Mouse (Mus musculus): Measurements from ENCODE around the gene Stac2. TPM values are rescaled to one million over a fixed set of nuclear protein-coding genes. Genes with fewer than 3 reads are reported as not detected.
A peak's percentile ranks its signal among the peaks of the same experiment; 100 is the strongest.

Gene Stac2
- polyA plus RNA-seq, 1 experiment from 2014 or later, result 1.5 TPM

DNA sequence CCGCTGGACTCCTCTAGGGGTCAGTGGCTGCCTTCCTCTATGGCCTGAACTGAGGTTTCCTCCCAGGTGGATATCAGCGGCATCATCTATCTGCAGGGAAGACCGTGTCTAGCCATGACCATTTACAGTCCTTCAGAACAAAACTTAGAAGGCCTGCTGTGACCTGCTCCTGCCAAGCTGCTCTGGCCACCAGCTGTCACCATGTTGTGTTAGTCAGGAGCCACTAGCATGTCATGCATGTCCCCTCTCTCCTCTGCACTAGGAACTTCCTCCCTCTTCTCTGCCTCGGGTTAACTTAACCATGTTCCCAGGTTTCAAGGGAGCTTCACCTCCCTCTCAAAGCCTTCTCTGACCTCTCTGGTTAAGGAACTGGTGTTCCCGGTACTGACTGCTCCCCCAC, 53.5 kb downstream of the Stac2 start:
- Histone ChIP-seq H3K4me1 (replicated peaks) (peaks cover 56% of the 10 kb centered on the region), H3K27ac (no peak overlapping the region), H3K9me3 (no peaks in the 10 kb centered on the region), H3K36me3 (peaks cover 9% of the 10 kb centered on the region), H3K4me3 (no peak overlapping the region), H3K27me3 (ENCODE audit: insufficient read depth, poor library complexity, severe bottlenecking) (peaks cover 65% of the 10 kb centered on the region)
- WGBS, result 64% methylated on average over 5 of the region's 5 CpGs
- DNase-seq (ENCODE audit: low spot score), result no peak

DNA sequence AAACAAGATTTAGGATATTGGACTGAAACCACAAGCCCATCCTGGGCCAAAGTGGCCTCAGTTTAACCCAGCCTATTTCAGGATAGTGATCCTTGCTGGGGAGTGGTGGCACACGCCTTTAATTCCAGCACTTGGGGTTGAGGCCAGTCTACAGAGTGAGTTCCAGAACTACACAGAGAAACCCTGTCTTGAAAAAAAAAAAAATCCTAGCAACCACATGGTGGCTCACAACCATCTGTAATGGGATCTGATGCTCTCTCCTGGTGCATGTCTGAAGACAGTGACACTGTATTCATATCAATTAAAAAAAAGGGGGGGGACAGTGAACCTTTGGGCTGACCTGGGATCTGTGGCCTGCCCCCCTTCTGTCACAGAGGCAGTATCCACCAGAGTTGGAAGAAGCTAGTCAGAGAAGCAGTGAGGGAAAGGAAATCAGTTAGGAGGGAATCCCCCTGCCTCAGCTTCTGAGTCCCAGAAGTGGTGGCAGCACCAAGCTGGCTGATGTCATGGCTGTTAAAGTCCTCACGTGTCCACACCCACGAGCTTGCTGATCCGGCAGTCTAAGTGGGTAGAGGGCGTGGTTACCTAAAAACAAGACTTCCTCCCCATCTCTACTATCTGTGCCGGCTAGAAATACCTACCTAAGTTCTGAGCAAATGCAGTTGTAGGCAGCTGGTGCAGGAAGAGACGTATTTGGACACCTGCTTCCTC, 54.2 kb downstream of the Stac2 start:
- DNase-seq (ENCODE audit: low spot score), result no peak
- H3K9me3 ChIP-seq, result no peaks in the 10 kb centered on the region
- peaks cover 2% of the 10 kb centered on the region; the same call in 1 of the 2 replicates for H3K36me3 ChIP-seq
- no peak overlapping the region for H3K4me3 ChIP-seq
- H3K4me1 ChIP-seq (replicated peaks), result peaks cover 63% of the 10 kb centered on the region
- peaks cover 66% of the 10 kb centered on the region for H3K27me3 ChIP-seq (ENCODE audit: insufficient read depth, poor library complexity, severe bottlenecking)
- H3K27ac ChIP-seq, result no peak overlapping the region
- WGBS, result 78% methylated on average over 7 of the region's 7 CpGs

DNA sequence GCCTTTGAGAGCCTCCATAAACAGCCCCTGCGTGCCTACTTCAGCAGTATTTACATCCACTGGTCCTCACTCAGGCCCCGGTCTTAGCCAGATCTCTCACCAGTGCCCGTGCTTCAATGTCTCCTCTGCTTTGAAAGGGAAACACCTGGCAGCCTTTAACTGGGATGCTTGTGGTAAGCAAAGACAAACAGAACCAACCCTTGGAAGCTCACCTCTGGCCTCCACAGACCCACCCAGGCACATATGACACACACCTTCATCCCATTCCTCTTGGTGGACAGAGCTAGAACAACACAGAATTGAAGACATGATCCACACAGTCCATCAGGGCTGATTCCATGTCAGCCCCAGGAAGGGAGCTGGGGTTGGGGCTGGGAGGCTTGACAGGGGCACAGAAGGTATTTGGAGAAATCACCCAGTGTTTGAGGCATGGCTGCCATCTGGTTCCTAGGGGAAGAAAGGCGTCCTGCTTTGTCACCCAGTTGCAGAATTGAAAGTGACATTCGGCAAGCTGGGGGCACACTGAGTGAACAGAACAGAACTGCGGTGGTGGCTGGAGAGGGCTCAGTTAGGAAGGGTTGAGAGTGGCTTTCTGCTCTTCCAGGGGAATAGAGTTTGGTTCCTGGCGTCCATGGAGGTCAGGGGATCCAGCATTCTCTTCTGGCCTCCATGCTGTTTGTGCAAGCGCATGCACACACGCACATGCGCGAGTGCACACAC, 55.0 kb downstream of the Stac2 start:
- WGBS, result 82% methylated on average over 11 of the region's 11 CpGs
- no peaks in the 10 kb centered on the region for H3K36me3 ChIP-seq
- H3K27ac ChIP-seq, result no peak overlapping the region
- peaks cover 58% of the 10 kb centered on the region for H3K4me1 ChIP-seq (replicated peaks)
- no peaks in the 10 kb centered on the region for H3K9me3 ChIP-seq
- DNase-seq (ENCODE audit: low spot score), result no peak
- H3K27me3 ChIP-seq (ENCODE audit: insufficient read depth, poor library complexity, severe bottlenecking), result peaks cover 62% of the 10 kb centered on the region
- no peak overlapping the region for H3K4me3 ChIP-seq

DNA sequence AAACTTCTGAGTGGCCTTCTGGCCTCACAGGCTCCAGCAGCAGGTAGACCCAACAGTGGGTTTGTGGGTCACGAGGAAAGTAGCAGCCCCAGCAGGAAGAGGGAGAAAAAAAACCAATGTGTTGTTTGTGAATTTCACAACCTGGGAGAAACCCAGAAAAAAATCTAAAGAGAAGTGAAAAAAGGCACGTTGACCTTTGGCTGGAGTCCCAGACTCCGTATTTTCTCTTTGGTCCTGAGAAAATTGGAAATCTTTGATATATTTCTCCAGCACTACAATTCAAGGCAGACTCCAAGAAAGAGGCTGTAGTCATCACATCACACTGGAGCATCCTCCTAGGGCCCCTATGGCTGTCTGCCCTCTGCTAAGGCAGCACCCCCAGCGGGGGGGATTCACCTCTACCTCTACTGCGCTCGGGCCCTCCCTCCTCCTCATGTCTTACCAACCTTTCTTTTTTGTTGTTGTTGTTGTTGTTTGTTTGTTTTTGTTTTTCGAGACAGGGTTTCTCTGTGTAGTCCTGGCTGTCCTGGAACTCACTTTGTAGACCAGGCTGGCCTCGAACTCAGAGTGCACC, 55.8 kb downstream of the Stac2 start:
- 75% methylated on average over 8 of the region's 8 CpGs for WGBS
- H3K27me3 ChIP-seq (ENCODE audit: insufficient read depth, poor library complexity, severe bottlenecking), result peaks cover 54% of the 10 kb centered on the region

DNA sequence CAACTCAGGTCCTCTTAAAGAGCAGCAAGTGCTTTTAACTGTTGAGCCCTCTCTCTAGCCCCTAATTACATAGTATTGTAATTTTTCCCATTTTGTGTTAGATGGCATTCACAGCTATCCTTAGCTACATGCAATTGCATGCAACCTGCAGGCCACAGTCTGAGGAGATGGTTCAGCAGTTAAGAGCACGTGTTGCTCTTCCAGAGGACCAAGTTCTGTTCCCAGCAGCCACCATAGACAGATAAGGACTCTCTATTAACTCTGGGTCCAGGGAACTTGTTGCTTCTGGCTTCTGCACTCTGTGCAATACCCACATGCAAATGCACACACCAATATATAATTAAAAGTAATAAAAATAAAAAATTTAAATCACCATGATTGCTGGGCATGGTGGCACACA, 56.6 kb downstream of the Stac2 start:
- H3K9me3 ChIP-seq, result no peaks in the 10 kb centered on the region
- no peak overlapping the region for H3K4me3 ChIP-seq
- no peak overlapping the region for H3K27ac ChIP-seq
- WGBS, result 64% methylated on average over 1 of the region's 1 CpGs
- peaks cover 43% of the 10 kb centered on the region for H3K4me1 ChIP-seq (replicated peaks)
- DNase-seq (ENCODE audit: low spot score), result no peak
- H3K27me3 ChIP-seq (ENCODE audit: insufficient read depth, poor library complexity, severe bottlenecking), result peaks cover 46% of the 10 kb centered on the region
- H3K36me3 ChIP-seq, result no peaks in the 10 kb centered on the region

More for the DNA sequence above, 55.8 kb downstream of the Stac2 start:
- Histone ChIP-seq H3K36me3 (no peaks in the 10 kb centered on the region), H3K4me3 (no peak overlapping the region), H3K27ac (no peak overlapping the region), H3K9me3 (no peaks in the 10 kb centered on the region), H3K4me1 (replicated peaks) (peaks cover 50% of the 10 kb centered on the region)
- no peak for DNase-seq (ENCODE audit: low spot score)

DNA sequence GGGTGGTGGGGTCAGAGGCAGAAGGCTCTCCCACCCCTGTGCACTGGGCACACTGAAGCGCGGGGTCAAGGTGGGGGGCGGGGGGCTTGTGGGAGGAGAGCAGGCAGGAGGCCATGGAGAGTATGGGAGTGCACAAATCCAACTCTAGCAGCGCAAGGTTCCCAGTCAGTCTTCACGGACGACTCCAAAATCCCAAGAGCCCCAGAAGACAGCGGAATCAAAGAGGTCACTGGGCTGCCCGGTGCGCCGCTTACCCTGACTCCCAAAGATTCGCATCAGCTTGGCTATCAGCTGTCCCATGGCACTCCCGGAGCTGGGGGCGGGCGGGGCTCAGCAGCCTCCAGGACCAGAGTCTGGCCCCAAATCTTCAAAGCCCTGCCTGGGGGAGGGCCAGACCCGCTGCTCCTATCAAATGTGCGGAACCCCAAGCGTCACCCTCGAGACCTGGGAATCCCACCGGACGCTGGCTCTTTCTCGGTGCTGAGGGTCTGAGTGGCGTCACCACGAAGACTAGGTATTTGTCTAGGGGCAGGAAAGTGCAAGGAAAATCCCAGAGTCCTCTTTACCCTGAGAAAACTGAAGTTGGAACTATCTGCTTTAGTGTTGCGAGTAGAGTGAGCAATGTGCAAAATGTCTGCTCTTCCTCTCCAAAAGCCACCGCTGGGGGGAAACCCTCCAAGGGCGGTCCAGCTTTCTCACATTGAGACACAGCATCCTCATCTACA, 57.5 kb downstream of the Stac2 start, which contains the start of gene Arl5c:
TSS of gene Arl5c (minus strand) at position 618 of the 725 bp plus-strand sequence.
- Histone ChIP-seq H3K9me3 (no peaks in the 10 kb centered on the region), H3K27ac (peak within 1 kb of the TSS; percentile 78), H3K4me3 (peak within 1 kb of the TSS; percentile 63), H3K27me3 (ENCODE audit: insufficient read depth, poor library complexity, severe bottlenecking) (peaks cover 41% of the 10 kb centered on the region), H3K4me1 (replicated peaks) (peaks cover 34% of the 10 kb centered on the region), H3K36me3 (no peaks in the 10 kb centered on the region)
- peak; percentile 64 for DNase-seq (ENCODE audit: low spot score)
- WGBS, result under 1% methylated on average over 26 of the region's 26 CpGs

DNA sequence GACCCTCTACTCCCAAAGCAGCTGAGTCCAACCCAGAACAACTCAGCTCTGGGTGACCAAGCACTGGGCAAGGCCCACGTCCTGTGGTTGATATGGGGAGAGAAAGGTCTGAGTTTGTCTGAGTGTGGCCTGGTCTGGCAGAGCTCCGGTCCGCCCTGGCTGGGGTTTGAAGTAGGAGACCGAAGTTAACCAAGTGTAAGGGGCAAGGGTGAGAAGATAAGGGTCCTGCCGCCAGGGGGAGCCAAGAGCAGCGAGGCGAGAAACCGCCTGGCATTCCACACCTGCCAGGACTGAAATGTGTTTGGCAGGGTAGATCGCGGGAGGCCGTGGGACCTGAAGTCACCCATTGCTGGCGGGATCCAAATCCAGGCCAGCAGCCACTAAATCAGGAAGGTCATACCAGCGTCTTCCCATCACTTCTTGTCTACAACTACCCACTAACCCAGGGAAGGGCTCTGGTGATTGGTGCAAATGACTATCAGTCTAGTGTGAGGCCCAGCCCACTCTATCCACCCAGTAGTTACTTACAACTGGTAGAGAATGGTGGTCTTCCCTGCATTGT, 58.6 kb downstream of the Stac2 start:
- Histone ChIP-seq H3K9me3 (no peaks in the 10 kb centered on the region), H3K27ac (0 out of 2 replicates have a peak overlapping the region, but pooled peaks have one; percentile 78), H3K4me3 (peak overlapping the region; percentile 63), H3K4me1 (replicated peaks) (peaks cover 34% of the 10 kb centered on the region), H3K27me3 (ENCODE audit: insufficient read depth, poor library complexity, severe bottlenecking) (peaks cover 43% of the 10 kb centered on the region), H3K36me3 (no peaks in the 10 kb centered on the region)
- 5% methylated on average over 13 of the region's 13 CpGs for WGBS
- DNase-seq (ENCODE audit: low spot score), result peak; percentile 77

DNA sequence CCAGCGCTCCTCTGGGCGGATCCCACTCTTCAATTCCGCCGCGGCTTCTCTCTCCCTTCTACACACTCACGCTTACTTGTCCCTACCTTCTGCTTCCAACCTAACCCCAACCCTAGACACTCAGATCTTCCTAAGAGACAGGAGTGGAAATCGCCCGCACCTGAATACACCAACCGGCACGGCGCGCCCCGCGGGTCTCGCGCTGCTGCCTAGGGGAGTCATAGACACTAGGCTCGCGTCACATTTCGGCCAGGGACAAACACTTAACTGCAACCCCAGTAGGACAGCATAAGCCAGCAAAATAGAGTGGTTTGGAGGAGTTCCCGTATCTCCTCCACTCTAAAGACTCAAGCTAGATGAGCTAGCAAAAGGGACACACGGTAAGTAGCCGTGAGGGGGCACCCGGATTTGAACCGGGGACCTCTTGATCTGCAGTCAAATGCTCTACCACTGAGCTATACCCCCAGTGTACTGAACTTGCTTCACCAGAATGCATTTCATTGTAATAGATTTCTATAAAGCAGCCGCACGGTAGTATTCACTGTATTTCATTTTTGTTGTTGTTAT, 64.6 kb downstream of the Stac2 start:
- no peaks in the 10 kb centered on the region for H3K9me3 ChIP-seq
- no peaks in the 10 kb centered on the region for H3K36me3 ChIP-seq
- peak overlapping the region; percentile 72 for H3K4me3 ChIP-seq
- H3K27me3 ChIP-seq (ENCODE audit: insufficient read depth, poor library complexity, severe bottlenecking), result peaks cover 51% of the 10 kb centered on the region
- peak; percentile 87 for DNase-seq (ENCODE audit: low spot score)
- peak overlapping the region; percentile 90 for H3K27ac ChIP-seq
- H3K4me1 ChIP-seq (replicated peaks), result peaks cover 33% of the 10 kb centered on the region
- WGBS, result under 1% methylated on average over 26 of the region's 26 CpGs

DNA sequence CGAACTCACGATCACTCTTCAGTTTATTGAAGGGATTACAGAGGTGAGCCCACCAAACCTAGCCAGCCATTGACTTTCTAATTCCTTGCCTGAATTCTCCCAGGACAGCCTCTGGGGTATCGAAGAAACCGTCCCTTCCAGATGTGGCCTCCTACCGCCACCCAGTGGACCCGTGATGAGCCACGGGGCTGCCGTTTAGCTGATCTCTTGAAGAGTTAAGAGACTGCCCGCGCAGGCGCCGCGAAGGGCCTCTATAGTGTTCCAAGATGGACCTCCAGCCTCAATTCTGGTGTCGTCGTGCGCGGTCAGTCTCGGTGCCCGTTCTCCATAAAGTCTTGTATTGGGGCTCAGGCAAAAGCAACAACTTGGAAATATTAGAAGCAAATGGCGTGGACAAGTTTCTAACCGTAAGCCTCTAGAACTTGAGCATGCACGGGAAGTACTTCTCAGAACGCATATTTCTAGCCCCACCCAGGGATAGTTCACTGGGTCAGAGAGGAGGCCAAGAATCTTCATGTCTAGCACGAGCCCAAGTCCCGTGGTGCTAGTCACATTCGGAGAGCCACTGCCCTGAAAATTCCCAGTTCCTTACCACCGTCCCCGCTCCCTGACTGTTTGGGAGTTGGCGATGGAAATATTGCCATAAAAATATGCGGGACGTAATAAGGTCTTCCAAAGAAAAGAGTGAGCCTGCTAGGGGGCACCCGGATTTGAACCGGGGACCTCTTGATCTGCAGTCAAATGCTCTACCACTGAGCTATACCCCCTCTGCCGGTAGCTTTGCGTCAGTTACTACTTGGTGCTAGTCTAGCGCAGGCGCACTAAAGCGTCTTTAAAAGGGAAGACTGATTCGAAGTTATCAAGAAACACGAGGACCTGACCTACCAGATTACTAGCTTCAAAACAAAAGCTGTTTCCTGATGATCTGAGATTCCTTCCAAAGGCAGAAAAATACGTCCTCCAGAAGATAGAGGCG, 65.4 kb downstream of the Stac2 start:
- DNase-seq (ENCODE audit: low spot score), result peak; percentile 95
- no peaks in the 10 kb centered on the region for H3K36me3 ChIP-seq
- peak overlapping the region; percentile 90 for H3K27ac ChIP-seq
- H3K9me3 ChIP-seq, result no peaks in the 10 kb centered on the region
- under 1% methylated on average over 42 of the region's 42 CpGs for WGBS
- peaks cover 33% of the 10 kb centered on the region for H3K4me1 ChIP-seq (replicated peaks)
- H3K4me3 ChIP-seq, result peak overlapping the region; percentile 72
- H3K27me3 ChIP-seq (ENCODE audit: insufficient read depth, poor library complexity, severe bottlenecking), result peaks cover 59% of the 10 kb centered on the region

DNA sequence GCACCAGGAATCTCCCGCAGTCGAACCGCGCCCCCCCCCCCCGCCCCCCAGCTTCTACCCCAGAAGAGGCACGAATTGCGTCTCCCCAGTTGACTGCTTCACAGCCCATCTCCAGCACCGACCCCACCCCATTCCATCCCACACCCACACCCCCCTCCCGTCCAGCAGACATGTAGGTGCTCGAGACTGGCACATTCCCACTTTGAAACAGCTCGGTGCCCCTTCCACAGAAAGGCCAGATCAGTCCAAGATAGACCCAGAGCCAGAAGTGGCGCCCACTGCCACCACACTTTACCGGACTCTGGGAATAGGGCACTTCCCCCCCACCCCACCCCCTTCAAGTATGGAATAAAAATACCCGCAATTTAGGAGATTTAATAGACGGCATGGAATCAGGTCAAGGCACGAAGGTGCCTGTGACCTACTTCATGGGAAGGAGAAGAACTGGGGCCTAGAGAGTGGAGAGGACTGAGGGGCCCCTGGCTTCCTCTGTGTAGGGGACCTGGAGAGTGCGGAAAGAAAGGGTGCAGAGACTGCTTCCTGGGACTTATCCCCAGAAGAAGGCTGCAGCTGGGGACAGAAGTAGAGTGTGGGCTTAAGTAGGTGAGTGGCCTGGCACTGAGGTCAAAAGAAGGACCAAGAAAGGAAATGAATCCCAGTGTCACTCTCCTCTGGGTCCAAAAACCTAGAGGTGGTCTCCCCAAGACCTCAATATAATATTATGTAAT, 66.4 kb downstream of the Stac2 start:
- Histone ChIP-seq H3K9me3 (no peaks in the 10 kb centered on the region), H3K4me1 (replicated peaks) (peaks cover 33% of the 10 kb centered on the region), H3K4me3 (peak overlapping the region; percentile 72), H3K27ac (0 out of 2 replicates have a peak overlapping the region, but pooled peaks have one; percentile 42), H3K27me3 (ENCODE audit: insufficient read depth, poor library complexity, severe bottlenecking) (peaks cover 63% of the 10 kb centered on the region), H3K36me3 (no peaks in the 10 kb centered on the region)
- no peak for DNase-seq (ENCODE audit: low spot score)
- WGBS, result 29% methylated on average over 17 of the region's 17 CpGs
